Mouse (Mus musculus): ENCODE data around the gene Kcnk4. TPM values are rescaled to one million over a fixed set of nuclear protein-coding genes. Genes with fewer than 3 reads are reported as not detected.
"Not testable (repeated sequence)": the region's sequence is repeated elsewhere in the genome, so short reads cannot be mapped to it uniquely, and the experiment has no call there.

The Kcnk4 gene
- polyA plus RNA-seq, 1 experiment from 2014 or later, result 4.7 TPM

- no peak overlapping the region for H3K9ac ChIP-seq
- H3K27ac ChIP-seq, result no peak overlapping the region
- no peak overlapping the region for H3K4me2 ChIP-seq
- H3K4me1 ChIP-seq, result peaks cover 27% of the 10 kb centered on the region
- 92% methylated on average over 4 of the region's 4 CpGs for WGBS
- no peak for ATAC-seq (replicated peaks)
- H3K36me3 ChIP-seq (replicated peaks), result no peaks in the 10 kb centered on the region
- H3K27me3 ChIP-seq (replicated peaks), result peaks cover 8% of the 10 kb centered on the region
- H3K4me3 ChIP-seq, result no peak overlapping the region
- no peaks in the 10 kb centered on the region for H3K9me3 ChIP-seq
Observed at GRCm38 (mm10) chr19:6918321-6918720, 16.0 kb downstream of the Kcnk4 start.

DNA sequence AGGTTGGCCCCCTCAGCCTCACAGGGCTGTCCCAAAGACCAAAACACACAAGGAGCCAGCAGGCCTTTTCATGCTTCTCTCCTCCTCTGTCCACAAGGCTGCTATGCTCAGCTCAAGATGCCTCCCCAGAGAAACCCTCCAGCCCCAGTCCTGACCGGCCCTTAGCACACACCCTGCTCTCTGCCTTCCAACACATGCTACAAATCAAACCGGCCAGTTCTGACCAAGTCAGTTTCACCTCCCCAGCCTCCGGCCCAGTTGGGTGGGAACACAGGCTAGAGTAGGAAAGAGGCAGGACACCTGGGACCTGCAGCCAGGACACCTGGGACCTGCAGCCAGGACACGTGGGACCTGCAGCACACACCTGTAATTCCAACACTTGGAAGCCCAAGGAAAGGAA lies 17.8 kb downstream of the Kcnk4 start:
- H3K36me3 ChIP-seq (replicated peaks), result peaks cover 14% of the 10 kb centered on the region
- H3K4me2 ChIP-seq, result no peak overlapping the region
- no peak overlapping the region for H3K4me3 ChIP-seq
- peaks cover 25% of the 10 kb centered on the region for H3K4me1 ChIP-seq
- no peak overlapping the region for H3K9ac ChIP-seq
- WGBS, result 85% methylated on average over 4 of the region's 4 CpGs
- no peak overlapping the region for H3K27ac ChIP-seq
- ATAC-seq (replicated peaks), result no peak
- no peaks in the 10 kb centered on the region for H3K9me3 ChIP-seq
- H3K27me3 ChIP-seq (replicated peaks), result no peaks in the 10 kb centered on the region

GRCm38 (mm10) chr19:6915276-6915675 lies 19.0 kb downstream of the Kcnk4 start:
- Histone ChIP-seq H3K27me3 (replicated peaks) (no peaks in the 10 kb centered on the region), H3K9me3 (no peaks in the 10 kb centered on the region), H3K9ac (no peak overlapping the region), H3K4me1 (peaks cover 28% of the 10 kb centered on the region), H3K27ac (no peak overlapping the region), H3K4me2 (no peak overlapping the region), H3K36me3 (replicated peaks) (peaks cover 18% of the 10 kb centered on the region), H3K4me3 (no peak overlapping the region)
- 90% methylated on average over 4 of the region's 4 CpGs for WGBS
- ATAC-seq (replicated peaks), result no peak

DNA sequence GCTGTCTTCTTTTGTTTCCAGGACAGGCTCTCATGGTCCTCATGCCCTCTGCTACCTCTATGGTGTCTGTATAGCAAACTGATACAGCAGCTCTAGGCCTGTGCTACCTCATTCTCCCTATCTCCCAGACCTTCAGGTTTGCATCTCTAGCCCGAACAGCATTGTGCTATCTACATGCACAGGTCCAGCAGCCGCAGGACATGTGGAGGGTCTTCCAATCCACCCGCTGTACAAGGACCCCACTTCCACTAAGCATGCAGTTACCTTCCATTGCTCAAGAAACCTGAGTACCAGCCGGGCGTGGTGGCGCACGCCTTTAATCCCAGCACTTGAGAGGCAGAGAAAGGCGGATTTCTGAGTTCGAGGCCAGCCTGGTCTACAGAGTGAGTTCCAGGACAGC lies 19.8 kb downstream of the Kcnk4 start:
- no peak overlapping the region for H3K4me3 ChIP-seq
- no peak overlapping the region for H3K4me2 ChIP-seq
- 94% methylated on average over 9 of the region's 9 CpGs for WGBS
- ATAC-seq (replicated peaks), result no peak
- no peak overlapping the region for H3K9ac ChIP-seq
- no peak overlapping the region for H3K27ac ChIP-seq
- H3K4me1 ChIP-seq, result peaks cover 20% of the 10 kb centered on the region
- peaks cover 18% of the 10 kb centered on the region for H3K36me3 ChIP-seq (replicated peaks)
- H3K9me3 ChIP-seq, result no peaks in the 10 kb centered on the region
- H3K27me3 ChIP-seq (replicated peaks), result no peaks in the 10 kb centered on the region

- H3K4me1 ChIP-seq, result peaks cover 16% of the 10 kb centered on the region
- WGBS, result 92% methylated on average over 11 of the region's 11 CpGs
- ATAC-seq (replicated peaks), result no peak
- H3K9me3 ChIP-seq, result no peaks in the 10 kb centered on the region
- no peaks in the 10 kb centered on the region for H3K27me3 ChIP-seq (replicated peaks)
- H3K36me3 ChIP-seq (replicated peaks), result peaks cover 18% of the 10 kb centered on the region
- no peak overlapping the region for H3K9ac ChIP-seq
- no peak overlapping the region for H3K4me2 ChIP-seq
- no peak overlapping the region for H3K27ac ChIP-seq
- H3K4me3 ChIP-seq, result no peak overlapping the region
Observed at GRCm38 (mm10) chr19:6913991-6914390, 20.3 kb downstream of the Kcnk4 start.

DNA sequence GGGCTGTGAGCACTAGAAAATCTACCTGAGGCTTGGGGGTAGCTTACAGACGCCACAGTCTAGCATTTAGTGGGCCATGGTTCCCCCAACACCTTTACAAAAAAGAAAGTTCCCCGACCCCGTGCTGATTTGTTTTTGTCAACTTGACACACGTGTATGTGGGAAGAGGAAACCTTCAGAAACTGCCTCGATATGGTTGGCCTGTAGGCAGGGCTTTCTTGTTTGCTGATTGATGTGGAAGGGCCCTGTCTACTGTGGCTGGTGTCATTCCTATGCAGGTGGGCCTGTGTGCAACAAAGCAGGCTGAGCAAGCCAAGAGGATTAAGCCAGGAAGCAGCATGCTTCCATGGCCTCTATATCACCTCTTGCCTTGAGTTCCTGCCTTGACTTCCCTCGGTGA lies 21.3 kb downstream of the Kcnk4 start:
- Histone ChIP-seq H3K4me3 (no peak overlapping the region), H3K9ac (no peak overlapping the region), H3K27ac (no peak overlapping the region), H3K36me3 (replicated peaks) (peaks cover 18% of the 10 kb centered on the region), H3K4me2 (no peak overlapping the region), H3K9me3 (no peaks in the 10 kb centered on the region), H3K27me3 (replicated peaks) (no peaks in the 10 kb centered on the region), H3K4me1 (peaks cover 26% of the 10 kb centered on the region)
- ATAC-seq (replicated peaks), result no peak
- WGBS, result 90% methylated on average over 6 of the region's 6 CpGs

DNA sequence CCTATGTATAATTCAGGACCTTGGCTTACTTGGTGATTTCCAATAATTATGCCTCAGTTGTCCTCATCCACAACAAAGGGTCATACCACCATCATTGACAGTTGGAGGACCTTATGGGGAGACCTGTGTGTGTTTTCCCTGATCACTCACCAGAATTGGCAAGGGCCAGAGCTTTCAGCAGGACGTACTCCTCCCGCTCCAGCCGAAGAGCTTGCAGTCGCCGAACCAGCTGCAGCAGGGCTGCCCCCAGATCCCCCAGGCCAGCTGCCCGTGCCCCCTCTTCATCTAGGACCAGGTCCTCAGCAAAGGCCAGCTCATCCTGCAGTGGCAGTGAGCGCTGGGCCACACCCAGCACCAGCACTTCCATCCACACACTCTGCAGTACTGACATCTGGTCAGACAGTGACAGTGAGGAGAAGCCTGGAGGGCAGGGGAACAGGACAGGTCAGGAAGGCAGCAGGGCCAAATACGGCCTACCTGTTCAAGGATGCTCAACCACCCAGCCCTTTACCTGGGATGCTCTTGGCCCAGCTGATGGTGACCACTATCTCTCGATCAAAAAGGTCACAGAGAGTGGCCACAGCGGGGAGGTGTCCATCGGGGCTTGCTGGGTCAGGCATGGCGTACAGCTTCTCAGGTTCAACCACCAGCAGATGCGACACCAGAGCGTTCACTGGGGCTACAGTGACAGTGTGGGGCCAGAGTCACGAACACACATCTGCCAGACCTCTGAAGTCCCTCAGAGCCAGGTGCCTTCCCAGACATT lies 21.9 kb downstream of the Kcnk4 start:
- 91% methylated on average over 15 of the region's 15 CpGs for WGBS
- H3K9ac ChIP-seq, result no peak overlapping the region
- no peak overlapping the region for H3K27ac ChIP-seq
- H3K36me3 ChIP-seq (replicated peaks), result peaks cover 18% of the 10 kb centered on the region
- no peaks in the 10 kb centered on the region for H3K27me3 ChIP-seq (replicated peaks)
- H3K4me2 ChIP-seq, result no peak overlapping the region
- H3K4me3 ChIP-seq, result no peak overlapping the region
- H3K9me3 ChIP-seq, result no peaks in the 10 kb centered on the region
- no peak for ATAC-seq (replicated peaks)
- H3K4me1 ChIP-seq, result peaks cover 32% of the 10 kb centered on the region

- H3K4me3 ChIP-seq, result peak overlapping the region; percentile 3; the same call in 1 of the 2 replicates
- no peak for ATAC-seq (replicated peaks)
- 78% methylated on average over 19 of the region's 19 CpGs for WGBS
Observed at GRCm38 (mm10) chr19:6911101-6912074, 22.9 kb downstream of the Kcnk4 start.

DNA sequence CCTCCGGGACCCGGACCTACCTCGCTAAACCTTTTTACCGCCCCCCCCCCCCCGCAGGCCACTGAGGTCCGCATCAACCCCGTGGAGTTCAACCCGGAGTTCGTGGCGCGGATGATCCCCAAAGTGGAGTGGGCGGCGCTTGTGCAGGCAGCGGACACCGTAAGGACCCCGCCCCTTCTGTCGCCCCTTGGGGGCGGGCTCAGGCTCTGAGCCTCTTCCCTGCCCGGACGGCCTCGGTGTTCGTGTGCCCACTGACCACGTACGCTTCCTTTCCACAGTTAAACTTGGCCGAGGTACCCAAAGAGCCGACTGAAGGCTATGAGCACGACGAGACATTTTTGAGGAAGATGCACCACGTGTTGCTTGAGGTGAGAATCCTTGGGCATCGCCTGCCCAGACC lies 24.0 kb downstream of the Kcnk4 start:
- Histone ChIP-seq H3K27ac (peak overlapping the region; percentile 98), H3K4me1 (peaks cover 34% of the 10 kb centered on the region), H3K4me3 (peak overlapping the region; percentile 68), H3K9ac (peak overlapping the region; percentile 70), H3K36me3 (replicated peaks) (peaks cover 18% of the 10 kb centered on the region), H3K4me2 (peak overlapping the region; percentile 72)
- ATAC-seq (replicated peaks); H3K9me3 ChIP-seq; H3K27me3 ChIP-seq (replicated peaks): not testable (repeated sequence)
- WGBS, result 0% methylated on average over 29 of the region's 30 CpGs

More at GRCm38 (mm10) chr19:6911101-6912074, 22.9 kb downstream of the Kcnk4 start:
- no peak overlapping the region for H3K27ac ChIP-seq
- peaks cover 18% of the 10 kb centered on the region for H3K36me3 ChIP-seq (replicated peaks)
- H3K9me3 ChIP-seq, result no peaks in the 10 kb centered on the region
- H3K4me1 ChIP-seq, result peaks cover 34% of the 10 kb centered on the region
- peak overlapping the region; percentile 72; the same call in 1 of the 2 replicates for H3K4me2 ChIP-seq
- no peaks in the 10 kb centered on the region for H3K27me3 ChIP-seq (replicated peaks)
- H3K9ac ChIP-seq, result no peak overlapping the region

- H3K4me3 ChIP-seq, result peak within 1 kb of the TSS; percentile 68
- no peaks in the 10 kb centered on the region for H3K27me3 ChIP-seq (replicated peaks)
- H3K9me3 ChIP-seq, result no peaks in the 10 kb centered on the region
- peaks cover 34% of the 10 kb centered on the region for H3K4me1 ChIP-seq
- peak; percentile 96 for ATAC-seq (replicated peaks)
- H3K4me2 ChIP-seq, result peak within 1 kb of the TSS; percentile 72
- H3K9ac ChIP-seq, result peak within 1 kb of the TSS; percentile 70
- peak within 1 kb of the TSS; percentile 98 for H3K27ac ChIP-seq
- 0% methylated on average over 65 of the region's 65 CpGs for WGBS
- H3K36me3 ChIP-seq (replicated peaks), result peaks cover 18% of the 10 kb centered on the region
Observed at GRCm38 (mm10) chr19:6909507-6910289, 24.6 kb downstream of the Kcnk4 start, which contains the start of the genes Trmt112 and Prdx5. Gene Trmt112 (plus strand): TSS chr19:6909698. Gene Prdx5 (minus strand): TSS chr19:6910106.

DNA sequence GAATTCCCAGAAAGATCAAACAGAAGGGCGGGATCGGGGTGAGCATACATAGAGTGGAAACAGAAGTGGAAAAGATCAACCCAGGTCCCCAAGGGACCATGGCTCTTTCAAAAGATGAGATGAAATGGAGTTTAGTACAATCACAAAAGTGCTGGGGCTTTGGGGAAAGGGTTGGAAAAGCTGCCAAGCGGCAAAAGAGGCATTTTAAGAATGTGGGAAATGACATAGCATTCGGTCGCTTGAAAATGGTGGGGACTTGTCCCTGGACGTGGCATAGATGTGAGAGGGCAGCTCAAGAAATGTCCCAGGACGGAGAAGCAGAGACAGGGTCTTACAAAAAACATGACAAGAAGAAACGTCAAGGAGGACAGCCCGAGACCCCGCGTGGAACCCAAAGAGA lies 25.3 kb downstream of the Kcnk4 start:
- no peaks in the 10 kb centered on the region for H3K27me3 ChIP-seq (replicated peaks)
- 12% methylated on average over 11 of the region's 11 CpGs for WGBS
- peak overlapping the region; percentile 98 for H3K27ac ChIP-seq
- peak overlapping the region; percentile 68 for H3K4me3 ChIP-seq
- peak overlapping the region; percentile 72 for H3K4me2 ChIP-seq
- peaks cover 34% of the 10 kb centered on the region for H3K4me1 ChIP-seq
- ATAC-seq (replicated peaks), result no peak
- H3K9ac ChIP-seq, result peak overlapping the region; percentile 70
- H3K9me3 ChIP-seq, result no peaks in the 10 kb centered on the region
- H3K36me3 ChIP-seq (replicated peaks), result peaks cover 18% of the 10 kb centered on the region

All from midbrain, embryonic 15.5 days (tissue).